Mouse (Mus musculus) lung, embryonic 15.5 days (tissue): ENCODE results near the gene Gng8. TPM values are rescaled to one million over a fixed set of nuclear protein-coding genes. Genes with fewer than 3 reads are reported as not detected.

Experiments
- ATAC-seq: fragments of 200-750 bp; cut with Nextera tagmentation; 2 replicates; pipeline ENCODE4 v1.8.0; 2017; ENCODE audit warnings: moderate number of reproducible peaks, borderline replicate concordance; ENCODE audit not compliant: low FRiP score, low TSS enrichment; ENCODE audit errors: extremely low read depth
- H3K27ac ChIP-seq: fragments of 300-500 bp; sonication (generic); 2 replicates; pipeline ENCODE4 v1.5.1; 2015; ENCODE audit warnings: moderate library complexity, mild to moderate bottlenecking, inconsistent platforms
- H3K27me3 ChIP-seq: fragments of 300-500 bp; sonication (generic); 2 replicates; pipeline ENCODE4 v1.6.1; 2015; ENCODE audit warnings: inconsistent platforms
- H3K36me3 ChIP-seq: fragments of 300-500 bp; sonication (generic); 2 replicates; pipeline ENCODE4 v1.6.1; 2015; ENCODE audit warnings: inconsistent platforms
- H3K4me1 ChIP-seq: fragments of 300-500 bp; sonication (generic); 2 replicates; pipeline ENCODE4 v1.6.1; 2015; ENCODE audit warnings: inconsistent platforms
- H3K4me2 ChIP-seq: fragments of 300-500 bp; sonication (generic); 2 replicates; pipeline ENCODE4 v1.6.1; 2015; ENCODE audit warnings: inconsistent platforms, mild to moderate bottlenecking, moderate library complexity
- H3K4me3 ChIP-seq: fragments of 300-500 bp; sonication (generic); 2 replicates; pipeline ENCODE4 v1.5.1; 2015; ENCODE audit warnings: mild to moderate bottlenecking, inconsistent platforms
- H3K9ac ChIP-seq: fragments of 300-500 bp; sonication (generic); 2 replicates; pipeline ENCODE4 v1.6.1; 2015; ENCODE audit warnings: inconsistent platforms
- H3K9me3 ChIP-seq: fragments of 300-500 bp; sonication (generic); 2 replicates; pipeline ENCODE4 v1.6.1; 2016; ENCODE audit warnings: inconsistent platforms
- WGBS: fragments of 180-500 bp; shearing (Covaris S2); methylation state at CpG from one replicate; pipeline ENCODE4 v1.1.7; 2015; 5-methylcytosine and 5-hydroxymethylcytosine counted together
- polyA plus RNA-seq: library from polyadenylated mRNA; unstranded; fragments of >200 nt; fragmentation: Nextera tagmentation; extraction: Ambion mirVana; gene quantifications from 2 replicates; pipeline ENCODE4 v1.2.1, GENCODE M21; 2015

The Gng8 gene
- polyA plus RNA-seq, 1 experiment from 2014 or later = 12.0 TPM

DNA sequence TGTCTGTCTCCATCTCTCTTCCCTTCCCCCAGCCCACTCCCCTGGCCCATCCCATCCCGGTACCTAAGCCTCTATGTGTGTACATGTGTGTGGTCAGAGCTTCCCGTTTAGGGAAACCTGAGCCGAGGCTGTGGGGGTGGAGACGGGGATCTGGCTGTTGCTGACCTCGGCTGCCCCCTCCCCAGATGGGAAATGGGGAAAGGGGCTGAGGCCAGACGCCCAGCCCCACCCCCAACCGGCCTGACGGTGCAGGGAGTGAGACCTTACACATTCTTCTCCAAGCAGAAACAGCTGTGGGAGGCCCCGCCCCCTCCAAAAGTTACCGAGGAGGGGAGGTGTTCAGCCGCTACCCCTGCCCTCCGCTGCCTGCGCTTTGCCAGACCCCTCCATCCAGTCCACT, 15.0 kb upstream of the Gng8 start:
- peak overlapping the region; percentile 92 for H3K4me2 ChIP-seq
- peak overlapping the region; percentile 73 for H3K27ac ChIP-seq
- no peaks in the 10 kb centered on the region for H3K9me3 ChIP-seq
- ATAC-seq = no peak
- H3K4me3 ChIP-seq = peak overlapping the region; percentile 77
- H3K9ac ChIP-seq = peak overlapping the region; percentile 74
- H3K4me1 ChIP-seq = peaks cover 43% of the 10 kb centered on the region
- H3K27me3 ChIP-seq = no peaks in the 10 kb centered on the region
- 0 out of 2 replicates have a peak, but pooled peaks cover 3% of the 10 kb centered on the region for H3K36me3 ChIP-seq
- 6% methylated on average over 13 of the region's 13 CpGs for WGBS

DNA sequence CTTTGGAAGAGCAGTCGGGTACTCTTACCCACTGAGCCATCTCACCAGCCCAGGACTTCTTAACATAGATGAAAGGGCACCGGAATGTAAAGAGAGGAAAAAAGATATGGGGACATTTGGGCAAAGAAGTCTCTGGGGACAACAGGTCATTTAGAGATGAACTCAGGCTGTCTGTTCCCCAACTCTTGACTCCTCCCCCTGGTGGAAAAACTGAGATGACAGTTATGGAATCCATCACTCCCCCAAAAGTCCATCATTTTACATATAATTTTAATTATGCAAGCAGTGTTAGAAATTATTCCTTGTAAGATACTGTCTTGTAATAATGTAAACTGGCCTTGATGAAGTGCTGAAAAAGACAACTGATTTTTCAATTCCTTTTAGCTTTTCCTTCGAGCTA, 13.9 kb upstream of the Gng8 start:
- H3K4me3 ChIP-seq = no peak overlapping the region
- peaks cover 44% of the 10 kb centered on the region for H3K4me1 ChIP-seq
- no peak overlapping the region for H3K9ac ChIP-seq
- no peaks in the 10 kb centered on the region for H3K9me3 ChIP-seq
- H3K36me3 ChIP-seq = peaks cover 3% of the 10 kb centered on the region; the same call in 1 of the 2 replicates
- H3K27ac ChIP-seq = 0 out of 2 replicates have a peak overlapping the region, but pooled peaks have one; percentile 73
- H3K4me2 ChIP-seq = no peak overlapping the region
- H3K27me3 ChIP-seq = no peaks in the 10 kb centered on the region
- 69% methylated on average over 3 of the region's 3 CpGs for WGBS
- ATAC-seq = no peak

DNA sequence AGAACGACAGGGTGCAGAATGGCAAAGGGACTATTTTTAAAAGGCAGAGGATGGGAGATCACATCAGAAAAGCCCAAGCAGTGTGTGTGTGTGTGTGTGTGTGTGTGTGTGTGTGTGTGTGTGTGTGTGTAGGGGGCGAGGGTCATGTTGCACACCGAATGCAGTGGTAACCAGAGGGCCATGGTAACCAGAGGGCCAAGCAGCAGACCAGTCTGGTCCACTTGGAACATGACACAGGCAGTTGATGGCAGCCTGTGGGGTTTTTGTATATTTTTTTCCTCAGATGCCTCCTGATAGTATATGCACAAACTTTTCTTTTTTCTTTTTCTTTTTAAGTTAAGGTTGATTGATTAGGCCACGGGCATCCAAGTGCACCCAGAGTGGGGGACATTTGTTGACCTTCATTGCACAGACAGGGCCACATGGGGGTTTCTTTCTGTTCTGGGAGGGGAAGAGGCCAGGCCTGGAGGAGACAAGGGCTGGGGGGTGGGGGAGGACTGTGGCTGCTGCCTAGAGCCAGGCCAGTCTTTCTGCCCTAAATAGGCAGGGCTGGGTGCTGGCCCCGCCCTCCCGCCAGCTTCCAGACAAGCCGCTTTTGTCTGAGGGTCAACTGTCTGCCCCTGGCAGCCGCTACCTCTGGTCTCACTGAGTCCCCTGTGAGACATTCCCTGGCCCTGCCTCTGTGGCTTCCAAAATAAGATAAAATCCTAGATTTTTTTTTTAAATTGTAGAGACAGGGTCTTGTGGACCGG, 11.6 kb upstream of the Gng8 start:
- Histone ChIP-seq H3K36me3 (peaks cover 19% of the 10 kb centered on the region), H3K4me3 (no peak overlapping the region), H3K27ac (peak overlapping the region; percentile 74), H3K27me3 (peaks cover 9% of the 10 kb centered on the region), H3K9ac (no peak overlapping the region), H3K4me2 (peak overlapping the region; percentile 12; the same call in 1 of the 2 replicates), H3K9me3 (no peaks in the 10 kb centered on the region), H3K4me1 (peaks cover 41% of the 10 kb centered on the region)
- WGBS = 24% methylated on average over 9 of the region's 9 CpGs
- peak; percentile 46; the same call in 1 of the 2 replicates for ATAC-seq

DNA sequence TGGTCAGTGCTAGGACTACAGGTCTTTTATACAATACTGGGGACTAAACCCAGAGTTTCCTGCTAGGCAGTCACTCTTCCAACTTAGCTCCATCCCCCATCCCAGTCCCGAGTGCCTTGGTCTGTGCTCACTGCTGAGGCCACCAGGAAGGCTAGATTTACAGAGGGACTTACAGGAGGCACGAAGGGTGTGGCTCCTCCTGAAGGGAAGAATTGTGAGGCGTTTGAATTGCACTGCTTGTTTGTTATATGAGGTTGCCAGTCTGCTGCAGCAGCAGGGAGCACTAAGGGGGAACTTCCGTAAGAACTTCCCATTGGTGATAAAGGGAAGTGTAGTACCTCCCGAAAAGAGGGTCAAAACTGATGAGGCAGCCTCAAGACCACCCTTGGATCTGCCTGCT, 11.0 kb upstream of the Gng8 start:
- H3K4me1 ChIP-seq = peaks cover 41% of the 10 kb centered on the region
- peaks cover 16% of the 10 kb centered on the region for H3K27me3 ChIP-seq
- H3K27ac ChIP-seq = peak overlapping the region; percentile 74
- peaks cover 26% of the 10 kb centered on the region for H3K36me3 ChIP-seq
- H3K4me3 ChIP-seq = no peak overlapping the region
- H3K4me2 ChIP-seq = peak overlapping the region; percentile 12; the same call in 1 of the 2 replicates
- no peak for ATAC-seq
- H3K9me3 ChIP-seq = peaks cover 4% of the 10 kb centered on the region; the same call in 1 of the 2 replicates
- WGBS = 29% methylated on average over 5 of the region's 5 CpGs
- no peak overlapping the region for H3K9ac ChIP-seq

DNA sequence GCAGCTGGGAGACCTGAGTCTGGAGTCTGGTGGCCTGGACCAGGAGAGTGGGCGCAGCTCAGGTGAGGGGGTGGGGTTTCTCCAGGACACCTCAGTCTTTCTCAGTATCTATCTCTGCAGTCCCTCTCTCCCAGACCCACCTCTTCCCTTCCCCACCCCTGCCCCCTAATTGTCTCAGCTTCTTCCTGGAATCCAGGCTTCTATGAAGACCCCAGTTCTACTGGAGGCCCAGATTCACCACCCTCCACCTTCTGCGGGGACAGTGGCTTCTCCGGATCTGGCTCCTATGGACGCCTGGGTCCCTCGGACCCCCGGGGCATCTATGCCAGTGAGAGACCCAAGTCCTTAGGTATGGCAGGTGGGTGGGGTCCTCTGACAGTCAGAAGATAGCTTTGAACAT, 8.4 kb upstream of the Gng8 start:
- H3K4me3 ChIP-seq = no peak overlapping the region
- WGBS = 91% methylated on average over 6 of the region's 6 CpGs
- no peak for ATAC-seq
- H3K9ac ChIP-seq = no peak overlapping the region
- H3K36me3 ChIP-seq = peaks cover 38% of the 10 kb centered on the region
- H3K9me3 ChIP-seq = peaks cover 10% of the 10 kb centered on the region; the same call in 1 of the 2 replicates
- peaks cover 28% of the 10 kb centered on the region for H3K27me3 ChIP-seq
- peaks cover 26% of the 10 kb centered on the region for H3K4me1 ChIP-seq
- H3K4me2 ChIP-seq = no peak overlapping the region
- no peak overlapping the region for H3K27ac ChIP-seq

DNA sequence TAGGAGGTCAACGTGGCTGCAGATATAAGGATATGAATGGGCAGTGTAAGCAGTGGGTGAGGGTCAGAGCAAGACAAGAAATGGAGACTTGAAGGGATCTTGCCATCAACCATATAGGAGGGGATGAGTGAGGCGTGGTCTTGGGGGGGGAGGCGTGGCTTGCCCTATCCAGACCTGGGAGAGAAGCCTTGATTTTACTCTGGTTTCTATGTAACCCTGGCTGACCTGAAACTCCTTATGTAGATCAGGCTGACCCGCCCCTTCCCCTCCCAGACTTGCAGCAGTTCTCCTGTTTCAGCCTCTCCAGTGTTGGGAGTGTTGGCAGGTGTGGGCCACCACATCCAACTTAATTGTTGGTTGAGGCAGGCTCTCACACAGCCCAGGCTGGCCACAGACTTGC, 7.3 kb upstream of the Gng8 start:
- Histone ChIP-seq H3K27ac (no peak overlapping the region), H3K36me3 (peaks cover 38% of the 10 kb centered on the region), H3K9me3 (peaks cover 10% of the 10 kb centered on the region; the same call in 1 of the 2 replicates), H3K9ac (no peak overlapping the region), H3K4me1 (peaks cover 25% of the 10 kb centered on the region), H3K27me3 (peaks cover 28% of the 10 kb centered on the region), H3K4me2 (no peak overlapping the region), H3K4me3 (no peak overlapping the region)
- 79% methylated on average over 4 of the region's 4 CpGs for WGBS
- ATAC-seq = no peak

DNA sequence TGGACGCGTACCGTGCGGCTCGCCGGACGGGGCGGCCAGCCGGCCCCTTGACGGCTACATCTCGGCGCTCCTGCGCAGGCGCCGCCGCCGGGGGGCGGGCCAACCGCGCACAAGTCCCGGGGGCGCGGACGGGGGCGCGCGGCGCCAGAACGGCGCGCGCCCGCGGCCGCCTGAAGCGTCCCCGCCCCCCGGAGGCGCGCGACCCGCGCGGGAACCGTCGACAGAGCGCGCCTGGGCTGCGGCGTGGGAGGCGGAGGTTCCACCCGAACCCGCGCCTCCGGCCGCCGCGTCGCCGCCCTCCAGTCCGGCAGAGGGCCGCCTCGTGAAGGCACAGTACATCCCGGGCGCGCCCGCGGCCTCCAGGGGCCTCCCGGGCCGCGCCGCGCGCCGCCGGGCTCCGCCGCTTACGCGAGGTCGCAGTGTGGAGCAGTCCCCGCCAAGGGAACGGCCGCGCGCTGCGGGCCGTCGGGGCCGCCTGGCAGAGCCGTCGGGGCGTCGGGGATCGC, 6.3 kb upstream of the Gng8 start:
- WGBS = 19% methylated on average over 71 of the region's 95 CpGs
- H3K4me3 ChIP-seq = peak overlapping the region; percentile 36
- H3K27me3 ChIP-seq = peaks cover 28% of the 10 kb centered on the region
- H3K9me3 ChIP-seq = peaks cover 10% of the 10 kb centered on the region; the same call in 1 of the 2 replicates
- H3K4me2 ChIP-seq = peak overlapping the region; percentile 45
- H3K27ac ChIP-seq = no peak overlapping the region
- no peak overlapping the region for H3K9ac ChIP-seq
- H3K4me1 ChIP-seq = peaks cover 19% of the 10 kb centered on the region
- no peak for ATAC-seq
- H3K36me3 ChIP-seq = peaks cover 38% of the 10 kb centered on the region

DNA sequence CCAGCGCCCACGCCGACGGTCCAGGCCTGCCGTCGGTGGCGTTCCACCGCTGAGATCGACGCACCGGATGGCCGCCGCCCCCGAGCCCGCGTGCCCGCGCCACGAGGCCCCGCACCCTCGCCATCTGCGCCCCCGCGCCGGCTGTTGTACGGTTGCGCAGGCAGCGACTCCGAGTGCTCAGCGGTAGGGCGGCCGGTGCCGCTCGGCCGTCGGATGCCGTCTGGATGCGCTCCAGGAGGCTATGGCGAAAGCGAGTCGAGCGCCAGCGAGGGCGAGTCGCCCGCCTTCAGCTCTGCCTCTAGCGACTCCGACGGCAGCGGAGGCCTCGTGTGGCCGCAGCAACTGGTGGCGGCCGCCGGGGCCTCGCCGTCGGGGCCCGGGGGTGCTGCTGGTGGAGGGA, 5.7 kb upstream of the Gng8 start:
- 56% methylated on average over 59 of the region's 59 CpGs for WGBS
- no peak for ATAC-seq
- Histone ChIP-seq H3K36me3 (peaks cover 38% of the 10 kb centered on the region), H3K27me3 (peaks cover 28% of the 10 kb centered on the region), H3K9ac (no peak overlapping the region), H3K4me3 (peak overlapping the region; percentile 36), H3K27ac (no peak overlapping the region), H3K4me1 (peaks cover 19% of the 10 kb centered on the region), H3K9me3 (peaks cover 10% of the 10 kb centered on the region; the same call in 1 of the 2 replicates), H3K4me2 (peak overlapping the region; percentile 45; the same call in 1 of the 2 replicates)

DNA sequence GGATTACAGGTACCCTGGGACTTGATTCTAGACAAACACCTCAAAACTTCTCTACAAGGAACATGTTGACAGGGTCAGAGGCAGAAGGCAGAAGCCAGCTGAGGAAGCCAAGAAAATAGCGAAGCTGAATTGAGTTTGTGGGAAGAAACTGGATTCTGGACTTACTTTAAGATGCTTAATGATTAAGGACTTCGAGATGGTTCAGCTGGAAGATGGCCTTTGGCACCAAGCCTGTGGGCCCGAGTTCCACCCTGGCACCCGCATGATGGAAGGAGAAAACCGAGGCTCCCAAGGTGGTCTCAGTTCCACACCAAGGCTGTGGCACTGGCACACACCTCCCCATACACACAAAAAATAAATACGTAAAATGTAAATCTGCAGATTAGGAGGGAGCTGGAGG, 1.1 kb upstream of the Gng8 start:
- H3K27me3 ChIP-seq = peaks cover 41% of the 10 kb centered on the region
- peaks cover 13% of the 10 kb centered on the region for H3K36me3 ChIP-seq
- no peak for ATAC-seq
- peak overlapping the region; percentile 36; the same call in 1 of the 2 replicates for H3K4me3 ChIP-seq
- H3K27ac ChIP-seq = peak overlapping the region; percentile 94
- peak overlapping the region; percentile 71 for H3K4me2 ChIP-seq
- H3K4me1 ChIP-seq = peaks cover 50% of the 10 kb centered on the region
- H3K9me3 ChIP-seq = peaks cover 7% of the 10 kb centered on the region; the same call in 1 of the 2 replicates
- 28% methylated on average over 6 of the region's 6 CpGs for WGBS
- H3K9ac ChIP-seq = peak overlapping the region; percentile 1; the same call in 1 of the 2 replicates

DNA sequence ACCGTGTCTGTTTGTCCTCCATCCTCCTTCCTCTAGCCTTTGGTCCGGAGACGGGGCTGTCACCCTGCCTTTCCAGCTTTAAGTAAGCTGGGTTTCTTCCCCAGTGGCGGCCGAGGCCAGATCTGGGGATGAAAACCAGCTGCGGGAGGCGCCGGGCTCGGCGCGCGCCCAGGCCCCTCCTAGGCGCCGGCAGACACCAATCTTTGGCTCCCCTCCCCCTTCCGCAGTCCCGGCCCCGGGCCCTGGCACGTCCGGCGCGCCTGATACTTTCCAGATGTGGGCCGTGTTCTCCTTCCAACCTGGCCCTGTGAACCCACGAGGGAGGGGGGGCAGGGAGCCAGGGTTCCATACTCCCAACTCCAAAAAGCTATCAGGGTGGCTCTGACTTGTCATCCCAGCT, 642 bp upstream of the Gng8 start:
- peaks cover 37% of the 10 kb centered on the region for H3K27me3 ChIP-seq
- peak; percentile 88 for ATAC-seq
- peak overlapping the region; percentile 94 for H3K27ac ChIP-seq
- H3K4me2 ChIP-seq = peak overlapping the region; percentile 71
- H3K36me3 ChIP-seq = peaks cover 9% of the 10 kb centered on the region
- peaks cover 51% of the 10 kb centered on the region for H3K4me1 ChIP-seq
- whole genome bisulfite sequencing = under 1% methylated on average over 23 of the region's 23 CpGs
- H3K4me3 ChIP-seq = peak overlapping the region; percentile 36; the same call in 1 of the 2 replicates
- H3K9me3 ChIP-seq = 0 out of 2 replicates have a peak, but pooled peaks cover 3% of the 10 kb centered on the region
- H3K9ac ChIP-seq = 0 out of 2 replicates have a peak overlapping the region, but pooled peaks have one; percentile 1

DNA sequence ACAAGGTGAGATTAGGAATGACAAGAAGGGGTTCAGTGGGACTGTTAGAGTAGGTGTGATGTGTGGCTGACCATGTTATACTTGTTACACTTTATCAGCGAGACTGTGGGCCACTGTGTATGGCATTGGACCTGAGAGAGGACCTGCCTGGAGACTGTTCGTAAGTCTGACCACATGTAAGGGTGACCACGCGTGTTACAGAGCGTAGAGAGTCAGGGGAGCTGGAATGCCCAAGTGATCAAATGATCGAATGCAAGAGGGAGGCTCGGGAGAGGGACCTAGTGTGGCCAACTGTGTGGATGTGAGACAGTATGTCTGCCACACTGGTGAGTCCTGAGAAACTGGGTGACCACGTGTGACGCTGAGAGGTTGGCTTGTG, 755 bp downstream of the Gng8 start:
- peak overlapping the region; percentile 56; the same call in 1 of the 2 replicates for H3K9ac ChIP-seq
- no peak for ATAC-seq

DNA sequence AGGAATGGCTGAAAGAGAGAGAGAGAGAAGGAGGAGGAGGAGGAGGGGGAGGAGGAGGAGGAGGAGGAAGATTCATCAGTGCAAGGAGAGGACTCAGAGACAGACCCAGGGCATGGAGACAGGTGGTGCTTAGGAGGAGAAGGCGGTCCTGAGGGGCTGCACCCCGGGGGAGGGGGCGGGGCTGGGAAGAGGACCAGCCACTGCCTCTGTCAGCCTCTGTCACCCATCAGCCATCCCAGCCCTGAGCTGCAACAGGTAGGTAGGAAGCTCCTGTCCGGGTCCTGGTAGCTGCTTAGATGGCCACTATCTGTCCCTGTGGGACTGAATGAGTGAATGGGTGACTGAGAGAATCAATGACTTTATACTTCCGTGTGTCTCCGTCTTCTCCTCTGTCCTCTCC, 2.0 kb downstream of the Gng8 start:
- WGBS = 3% methylated on average over 6 of the region's 6 CpGs
- peaks cover 50% of the 10 kb centered on the region for H3K4me1 ChIP-seq
- no peak overlapping the region; the same call in 1 of the 2 replicates for H3K4me3 ChIP-seq

More for the DNA sequence above, 755 bp downstream of the Gng8 start:
- WGBS = 23% methylated on average over 9 of the region's 9 CpGs
- peak overlapping the region; percentile 36 for H3K4me3 ChIP-seq
- no peaks in the 10 kb centered on the region for H3K36me3 ChIP-seq
- no peak overlapping the region for H3K27ac ChIP-seq
- H3K27me3 ChIP-seq = peaks cover 29% of the 10 kb centered on the region
- H3K4me1 ChIP-seq = peaks cover 51% of the 10 kb centered on the region
- peak overlapping the region; percentile 71 for H3K4me2 ChIP-seq
- no peaks in the 10 kb centered on the region for H3K9me3 ChIP-seq

More for the DNA sequence above, 2.0 kb downstream of the Gng8 start:
- Histone ChIP-seq H3K9me3 (no peaks in the 10 kb centered on the region), H3K27me3 (peaks cover 29% of the 10 kb centered on the region), H3K36me3 (no peaks in the 10 kb centered on the region), H3K9ac (no peak overlapping the region), H3K4me2 (peak overlapping the region; percentile 71), H3K27ac (no peak overlapping the region)
- ATAC-seq = no peak
